Mouse (Mus musculus): ENCODE measurements at regions not wholly inside any gene's neighbourhood (a gene's known extent, or its start where the extent isn't known, plus 50 kb on each side); places are given as distances from the start of the nearest gene placed in this dataset.
"Not testable (repeated sequence)": the region's sequence is repeated elsewhere in the genome, so short reads cannot be mapped to it uniquely, and the experiment has no call there.

- DNase-seq, result no peak
Observed at GRCm38 (mm10) chr15:3171774-3172173, 96.6 kb upstream of the Selenop start.

GRCm38 (mm10) chr15:3174072-3174471 lies 94.3 kb upstream of the Selenop start:
- no peak for DNase-seq

GRCm38 (mm10) chr15:3174848-3175247 lies 93.5 kb upstream of the Selenop start:
- no peak for DNase-seq

- peak; percentile 49 for DNase-seq
Observed at GRCm38 (mm10) chr15:3201912-3202653, 66.3 kb upstream of the Selenop start.

GRCm38 (mm10) chr15:3205522-3205921 lies 62.8 kb upstream of the Selenop start:
- DNase-seq, result no peak

GRCm38 (mm10) chr15:3206076-3206475 lies 62.3 kb upstream of the Selenop start:
- DNase-seq, result not testable (repeated sequence)

GRCm38 (mm10) chr15:3213721-3214120 lies 54.6 kb upstream of the Selenop start:
- peak; percentile 50 for DNase-seq

GRCm38 (mm10) chr15:3215201-3215600 lies 53.1 kb upstream of the Selenop start:
- no peak for DNase-seq

Measured in adrenal gland, postnatal 10 days (tissue).